Mouse (Mus musculus) heart, postnatal 0 days (tissue): Measurements from ENCODE around the gene Micu1. TPM values are rescaled to one million over a fixed set of nuclear protein-coding genes. Genes with fewer than 3 reads are reported as not detected.

Experiments
- ATAC-seq: fragments of 200-750 bp; cut with Nextera tagmentation; 2 replicates; pipeline ENCODE4 v1.8.0; 2017; ENCODE audit warnings: low read depth, moderate number of reproducible peaks, moderate library complexity; ENCODE audit not compliant: insufficient read depth
- DNase-seq: peaks from one replicate; pipeline ENCODE4 v3.0.0-alpha.2; 2016; ENCODE audit warnings: low spot score
- H3K27ac ChIP-seq: fragments of 300-500 bp; sonication (generic); 2 replicates; pipeline ENCODE4 v1.5.1; 2014; ENCODE audit warnings: low read depth, mild to moderate bottlenecking
- H3K27me3 ChIP-seq: fragments of 300-500 bp; sonication (generic); 2 replicates; pipeline ENCODE4 v1.6.1; 2014; ENCODE audit warnings: low read length, mixed read lengths; ENCODE audit not compliant: control insufficient read depth, insufficient read depth
- H3K36me3 ChIP-seq: fragments of 300-500 bp; sonication (generic); replicated peaks from 2 replicates; pipeline ENCODE4 v1.6.1; 2014; ENCODE audit warnings: low read length, mixed read lengths; ENCODE audit not compliant: control insufficient read depth, insufficient read depth
- H3K4me1 ChIP-seq: fragments of 300-500 bp; sonication (generic); 2 replicates; pipeline ENCODE4 v1.6.1; 2014; ENCODE audit warnings: antibody characterized with exemption; ENCODE audit not compliant: control insufficient read depth, insufficient read depth
- H3K4me2 ChIP-seq: fragments of 300-500 bp; sonication (generic); 2 replicates; pipeline ENCODE4 v1.6.1; 2014; ENCODE audit warnings: low read depth, mild to moderate bottlenecking, low read length, moderate library complexity
- H3K4me3 ChIP-seq: fragments of 300-500 bp; sonication (generic); 2 replicates; pipeline ENCODE4 v1.5.1; 2014; ENCODE audit warnings: low read depth, low read length
- H3K9ac ChIP-seq: fragments of 300-500 bp; sonication (generic); replicated peaks from 2 replicates; pipeline ENCODE4 v1.6.1; 2014; ENCODE audit warnings: low read depth, low read length, mixed read lengths
- H3K9me3 ChIP-seq: fragments of 300-500 bp; sonication (generic); replicated peaks from 2 replicates; pipeline ENCODE4 v1.6.1; 2016; ENCODE audit warnings: low read length; ENCODE audit not compliant: control insufficient read depth
- CTCF ChIP-seq: IDR thresholded peaks from 2 replicates; pipeline ENCODE4 v1.5.1; 2016; ENCODE audit warnings: antibody characterized with exemption, control low read depth, low read depth
- EP300 ChIP-seq: IDR thresholded peaks from 2 replicates; pipeline ENCODE4 v1.6.1; 2016; ENCODE audit warnings: antibody characterized with exemption, low read depth
- whole genome bisulfite sequencing: fragments of 180-500 bp; shearing (Covaris S2); extraction: QIAGEN DNeasy Blood & Tissue Kit; methylation state at CpG from one replicate; pipeline ENCODE4 v1.1.7; 2014; 5-methylcytosine and 5-hydroxymethylcytosine counted together
- polyA plus RNA-seq: library from polyadenylated mRNA; unstranded; fragments of >200 nt; fragmentation: Nextera tagmentation; extraction: Ambion mirVana; gene quantifications from 2 replicates; pipeline ENCODE4 v1.2.1, GENCODE M21; 2015
- total RNA-seq: library from RNA; depleted of rRNA; stranded (reverse); fragments of >200 nt; gene quantifications from 2 replicates; pipeline ENCODE4 v1.2.3, GENCODE M21; 2014; ENCODE audit warnings: low replicate concordance

The Micu1 gene
- total and polyA plus RNA-seq, 2 experiments from 2014 or later = 23.9 to 25.0 TPM

DNA sequence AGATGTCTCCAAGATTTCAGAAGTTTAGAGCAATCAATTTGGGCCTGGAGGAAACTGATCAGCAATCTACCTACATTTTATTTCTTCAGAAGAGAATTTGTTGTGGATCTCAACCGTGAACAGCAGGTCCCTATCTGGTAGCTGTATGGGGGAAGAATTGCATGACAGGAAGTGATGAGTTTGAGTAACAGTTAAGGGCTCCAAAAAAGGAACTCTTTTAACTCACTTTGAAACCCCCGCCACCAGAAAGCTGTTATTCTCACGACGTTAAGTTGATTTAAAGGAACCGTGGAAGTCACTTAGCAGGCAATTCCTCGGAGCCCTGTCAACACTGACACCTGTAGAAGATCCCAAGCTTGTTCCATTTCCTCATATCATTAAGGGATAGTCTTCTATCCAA, 9.8 kb upstream of the Micu1 start:
- Histone ChIP-seq H3K9me3 (no peaks in the 10 kb centered on the region), H3K27me3 (no peaks in the 10 kb centered on the region), H3K4me3 (no peak overlapping the region), H3K9ac (no peak overlapping the region), H3K4me2 (no peak overlapping the region), H3K27ac (no peak overlapping the region), H3K36me3 (no peaks in the 10 kb centered on the region), H3K4me1 (no peaks in the 10 kb centered on the region)
- DNase-seq (no peak), ATAC-seq (no peak)
- WGBS = 49% methylated on average over 6 of the region's 6 CpGs
- no peak for TF ChIP-seq CTCF
- TF ChIP-seq EP300 = no peak

DNA sequence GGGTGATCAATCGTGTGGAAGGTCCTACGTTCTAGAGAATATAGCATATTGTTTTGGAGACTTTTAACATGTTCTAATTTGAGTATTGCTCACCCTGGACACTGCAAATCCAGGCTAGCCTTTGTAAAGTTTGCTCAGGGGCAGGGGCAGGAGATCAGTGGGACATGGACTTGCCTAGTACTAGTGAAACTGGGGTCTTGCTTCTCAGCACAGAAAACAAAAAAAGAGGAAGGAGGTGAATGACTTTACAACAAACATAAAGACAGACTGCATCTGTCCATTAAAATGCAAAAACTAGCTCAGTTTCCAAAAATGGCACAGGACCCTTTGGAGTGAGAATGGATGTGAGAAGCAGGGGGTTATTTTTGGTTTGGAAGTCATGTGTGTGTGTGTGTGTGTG, 8.2 kb upstream of the Micu1 start:
- Histone ChIP-seq H3K9ac (no peak overlapping the region), H3K36me3 (no peaks in the 10 kb centered on the region), H3K27ac (no peak overlapping the region), H3K4me2 (no peak overlapping the region), H3K4me1 (no peaks in the 10 kb centered on the region), H3K27me3 (no peaks in the 10 kb centered on the region), H3K4me3 (no peak overlapping the region), H3K9me3 (no peaks in the 10 kb centered on the region)
- 84% methylated on average over 2 of the region's 2 CpGs for WGBS
- ATAC-seq (no peak), DNase-seq (no peak)
- no peak for TF ChIP-seq EP300
- TF ChIP-seq CTCF = no peak

DNA sequence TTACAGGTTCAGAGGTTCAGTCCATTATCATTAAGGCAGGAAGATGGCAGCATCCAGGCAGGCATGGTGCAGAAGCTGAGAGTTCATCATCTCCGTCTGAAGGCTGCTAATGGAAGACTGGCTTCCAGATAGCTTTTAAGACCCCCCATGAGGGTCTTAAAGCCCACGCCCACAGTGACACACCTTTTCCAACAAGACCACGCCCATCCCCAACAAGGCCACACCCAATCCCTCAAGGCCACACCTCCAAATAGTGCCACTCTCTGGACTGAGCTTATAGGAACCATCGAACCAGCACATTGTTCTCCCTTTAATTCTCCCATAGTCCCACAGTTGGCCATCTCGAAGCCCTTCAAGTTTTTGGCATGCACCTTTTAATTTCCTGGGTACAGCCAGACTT, 2.8 kb upstream of the Micu1 start:
- H3K9me3 ChIP-seq = no peaks in the 10 kb centered on the region
- TF ChIP-seq CTCF = no peak
- no peak for TF ChIP-seq EP300
- H3K4me1 ChIP-seq = peaks cover 10% of the 10 kb centered on the region; the same call in 1 of the 2 replicates
- H3K4me3 ChIP-seq = no peak overlapping the region
- no peak overlapping the region for H3K27ac ChIP-seq
- H3K4me2 ChIP-seq = no peak overlapping the region
- DNase-seq (no peak), ATAC-seq (no peak)
- no peaks in the 10 kb centered on the region for H3K27me3 ChIP-seq
- no peak overlapping the region for H3K9ac ChIP-seq
- H3K36me3 ChIP-seq = no peaks in the 10 kb centered on the region
- WGBS = 75% methylated on average over 5 of the region's 5 CpGs

DNA sequence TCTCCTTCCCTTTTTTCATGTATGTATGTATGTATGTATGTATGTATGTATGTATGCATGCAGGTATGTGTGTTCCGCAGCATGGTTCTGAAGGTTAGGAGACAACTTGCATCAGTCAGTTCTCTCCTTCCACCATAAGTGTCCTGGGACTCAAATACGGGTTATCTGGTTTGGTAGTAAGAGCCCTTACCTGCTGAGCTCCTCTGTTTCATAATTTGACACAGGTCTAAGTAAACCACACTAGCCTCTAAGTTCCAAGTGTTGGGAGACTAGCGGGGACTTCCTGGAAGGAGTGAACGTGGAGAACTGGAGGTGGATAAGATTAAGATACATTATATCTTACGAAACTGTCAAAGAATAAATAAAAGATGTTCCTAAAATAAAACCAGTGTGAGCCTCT, 472 bp upstream of the Micu1 start:
- Histone ChIP-seq H3K27me3 (no peaks in the 10 kb centered on the region), H3K4me2 (peak overlapping the region; percentile 98), H3K27ac (no peak overlapping the region), H3K4me1 (peaks cover 10% of the 10 kb centered on the region; the same call in 1 of the 2 replicates), H3K9me3 (no peaks in the 10 kb centered on the region), H3K4me3 (peak overlapping the region; percentile 88), H3K9ac (no peak overlapping the region), H3K36me3 (no peaks in the 10 kb centered on the region)
- 31% methylated on average over 5 of the region's 5 CpGs for WGBS
- TF ChIP-seq EP300 (no peak), CTCF (no peak)
- no peak for ATAC-seq
- DNase-seq = no peak

DNA sequence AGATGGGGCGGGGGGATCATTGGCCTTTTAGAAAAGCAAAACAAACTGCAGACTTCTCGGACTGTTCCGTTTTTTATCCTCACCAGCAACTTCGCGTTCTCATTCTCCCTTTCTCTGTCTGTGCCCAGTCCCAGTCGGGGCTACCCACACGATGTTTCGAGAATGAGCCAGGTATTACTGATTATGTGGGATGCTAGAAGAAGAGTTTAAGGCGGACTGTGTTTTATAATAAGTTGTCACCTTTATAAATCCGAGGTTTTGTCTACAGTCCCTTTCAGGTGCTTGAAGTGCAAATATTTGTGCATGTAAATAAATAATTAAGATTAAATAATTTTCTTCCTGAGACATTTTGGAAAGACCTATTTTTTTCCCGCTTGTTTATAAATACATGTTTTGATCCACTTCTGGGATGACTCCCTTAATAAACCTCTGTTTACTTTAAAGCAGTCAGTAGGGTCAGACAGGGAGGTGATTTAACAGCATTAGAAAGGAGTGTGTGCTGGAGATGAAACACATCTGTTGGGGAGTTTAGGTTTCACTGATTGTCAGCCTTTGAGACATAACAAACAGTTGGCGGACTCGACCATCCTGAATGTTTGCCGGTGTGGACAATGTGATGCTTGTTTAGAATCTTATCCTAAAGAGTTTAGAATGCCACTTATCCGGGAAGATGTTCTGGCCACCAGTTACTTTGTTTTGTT, 933 bp downstream of the Micu1 start:
- DNase-seq (no peak), ATAC-seq (no peak)
- 13% methylated on average over 15 of the region's 15 CpGs for WGBS
- H3K36me3 ChIP-seq = no peaks in the 10 kb centered on the region
- H3K4me1 ChIP-seq = peaks cover 10% of the 10 kb centered on the region; the same call in 1 of the 2 replicates
- no peaks in the 10 kb centered on the region for H3K9me3 ChIP-seq
- H3K27me3 ChIP-seq = no peaks in the 10 kb centered on the region
- no peak for TF ChIP-seq CTCF
- no peak for TF ChIP-seq EP300
- peak overlapping the region; percentile 80 for H3K27ac ChIP-seq
- H3K9ac ChIP-seq = peak overlapping the region; percentile 81
- H3K4me2 ChIP-seq = peak overlapping the region; percentile 98
- peak overlapping the region; percentile 88 for H3K4me3 ChIP-seq
